Mouse (Mus musculus): ENCODE data around the gene Cacna2d3.

DNA sequence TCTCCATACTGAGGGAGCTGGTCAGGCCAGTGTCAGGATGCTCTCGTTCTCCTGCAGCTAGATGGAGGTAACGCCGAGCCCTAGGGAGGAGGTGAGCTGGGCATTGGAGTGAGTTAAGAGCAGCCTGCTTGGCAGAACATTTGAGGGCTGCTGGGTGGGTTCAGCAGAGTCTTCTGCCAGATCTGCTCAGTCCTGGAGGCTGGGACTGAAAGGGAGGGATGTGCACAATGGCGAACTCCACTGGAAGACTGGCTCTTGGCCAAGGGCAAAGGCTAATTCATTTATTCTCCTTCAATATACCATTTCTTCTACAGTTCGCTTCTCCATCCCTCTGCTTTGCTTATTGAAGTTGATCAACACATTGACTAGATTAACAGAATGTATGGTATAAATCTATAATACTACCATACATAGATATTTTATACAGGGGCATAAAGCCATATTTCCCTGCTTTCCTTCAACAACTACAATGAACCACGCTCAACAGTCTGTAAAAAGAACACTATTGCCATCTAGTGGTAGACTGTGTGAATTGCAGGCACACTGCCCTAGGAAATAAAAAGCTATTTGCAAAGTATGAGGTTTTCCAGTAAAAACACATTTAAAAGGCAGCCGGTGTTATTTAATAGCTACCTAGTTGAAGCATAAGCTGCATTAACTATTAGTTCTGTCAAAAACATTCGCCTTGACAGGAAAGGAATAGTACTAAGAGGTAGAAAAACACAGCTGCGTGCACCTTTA is 611.1 kb downstream of the Cacna2d3 start:
- TF ChIP-seq CTCF (IDR thresholded peaks at IDR 0.05) (peak; percentile 93), POLR2A (IDR thresholded peaks at IDR 0.05; ENCODE audit: insufficient read depth, low read depth, low read length) (no peak), EP300 (IDR thresholded peaks at IDR 0.05; ENCODE audit: insufficient read depth, low read depth, low read length) (no peak)
